Mouse (Mus musculus) cerebellum, postnatal 4 days (tissue): ENCODE measurements around the gene Def6.

Experiments
- DNase-seq, 2 experiments: peaks; one replicate each; pipeline ENCODE4 v3.0.0; 2022; ENCODE audit warnings: low spot score in 2 of 2, mixed read lengths in 1 of 2

The Def6 gene

DNA sequence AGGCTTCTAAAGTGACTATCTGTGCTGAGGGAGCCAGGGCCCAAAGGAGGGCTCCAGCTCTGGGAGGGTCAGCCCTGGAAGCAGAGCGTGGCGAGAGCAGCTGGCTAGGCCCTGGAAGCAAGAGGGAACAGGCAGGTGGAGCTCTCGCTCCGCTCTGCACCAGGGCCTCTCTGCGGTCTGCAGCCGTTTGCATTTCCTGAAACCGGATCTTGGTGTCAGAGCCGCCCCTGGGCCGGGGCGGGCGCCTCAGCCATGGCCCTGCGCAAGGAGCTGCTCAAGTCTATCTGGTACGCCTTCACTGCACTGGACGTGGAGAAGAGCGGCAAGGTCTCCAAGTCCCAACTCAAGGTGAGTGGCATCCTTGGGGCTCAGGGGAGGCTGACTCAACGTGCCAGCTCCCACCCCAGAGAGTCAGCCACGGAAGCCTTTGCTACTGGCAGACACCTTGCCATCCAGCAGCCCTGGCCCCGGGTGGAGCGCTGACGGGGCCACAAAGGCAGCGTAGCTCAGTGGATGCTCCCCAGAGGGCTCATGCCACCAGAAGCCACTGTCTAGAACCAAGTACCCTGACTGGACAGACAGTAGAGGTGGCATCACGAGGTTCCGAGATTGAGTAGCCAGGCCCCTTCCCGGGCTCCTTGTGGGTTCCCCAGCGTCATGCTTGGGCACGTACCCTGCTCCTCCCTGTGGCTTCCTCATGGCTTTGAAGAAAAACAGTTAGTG is at the start of gene Def6:
Gene Def6 (plus strand): TSS at position 188 of the 723 bp plus-strand sequence.
- DNase-seq: peak in 1 of 2 experiments; percentile 57

DNA sequence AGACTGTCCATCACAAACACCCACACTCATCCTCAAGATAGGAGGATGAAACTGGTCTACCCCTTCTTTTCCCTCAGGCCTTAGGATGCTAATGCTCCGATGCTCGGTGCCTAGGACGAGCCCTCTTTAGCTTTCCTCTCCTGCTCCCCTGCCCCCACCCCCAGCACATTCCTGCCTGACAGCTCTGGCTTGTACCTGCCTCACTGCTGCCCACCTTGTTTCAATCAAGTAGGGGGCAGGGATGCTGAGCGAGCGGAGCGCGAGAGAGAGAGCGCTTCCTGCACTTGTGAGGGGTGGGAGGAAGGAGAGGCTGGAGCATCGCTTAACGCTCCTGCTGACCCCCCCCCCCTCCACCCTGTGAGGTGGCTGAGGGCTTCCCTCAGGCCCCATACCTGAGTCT is 47.2 kb upstream of the Def6 start:
- DNase-seq: no peak

DNA sequence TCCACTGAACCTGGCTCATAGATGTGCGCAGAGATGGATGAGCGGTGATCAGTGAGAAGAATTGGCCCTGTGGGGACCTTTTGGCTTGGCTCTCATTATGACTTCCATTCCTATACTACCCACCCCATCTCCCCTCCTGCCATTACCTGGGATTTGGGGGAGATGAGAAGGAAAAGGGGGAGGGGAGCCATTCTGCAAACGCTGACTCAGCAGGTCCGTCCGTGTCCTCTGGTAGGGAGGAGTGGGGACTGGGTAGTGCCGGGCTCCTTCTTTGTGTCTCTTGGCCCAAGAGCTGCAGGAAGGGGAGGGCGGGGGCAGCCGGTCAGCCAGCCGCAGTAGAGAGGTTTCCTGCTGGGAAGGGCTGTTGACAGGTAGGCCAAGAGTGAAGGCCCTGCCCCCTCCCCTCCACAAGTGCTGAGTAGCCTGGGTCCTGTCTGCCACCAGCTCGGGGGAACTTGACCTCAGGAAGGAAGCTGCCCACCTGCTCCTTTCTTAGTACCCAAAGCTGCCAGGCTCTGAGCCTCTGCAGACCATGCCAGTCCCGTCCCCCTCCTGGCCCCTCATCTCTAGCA is 46.2 kb upstream of the Def6 start:
- no peak for DNase-seq

DNA sequence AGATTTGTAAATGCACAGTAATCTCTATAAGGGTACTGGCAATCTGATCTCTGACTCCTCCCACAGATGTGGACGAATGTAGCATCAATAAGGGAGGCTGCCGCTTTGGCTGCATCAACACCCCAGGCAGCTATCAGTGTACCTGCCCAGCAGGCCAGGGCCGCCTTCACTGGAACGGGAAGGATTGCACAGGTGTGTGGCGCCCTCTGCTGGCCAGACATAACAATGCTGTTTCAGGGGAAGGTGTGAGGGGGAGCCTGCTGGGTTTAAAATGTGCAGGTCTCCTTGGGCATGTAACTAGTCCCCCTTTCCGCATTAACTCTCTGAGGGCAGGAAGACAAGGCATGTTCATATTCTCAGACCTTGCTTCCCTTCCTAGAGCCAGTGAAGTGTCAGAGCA is 43.9 kb upstream of the Def6 start:
- peak; percentile 69 to 81 for DNase-seq

DNA sequence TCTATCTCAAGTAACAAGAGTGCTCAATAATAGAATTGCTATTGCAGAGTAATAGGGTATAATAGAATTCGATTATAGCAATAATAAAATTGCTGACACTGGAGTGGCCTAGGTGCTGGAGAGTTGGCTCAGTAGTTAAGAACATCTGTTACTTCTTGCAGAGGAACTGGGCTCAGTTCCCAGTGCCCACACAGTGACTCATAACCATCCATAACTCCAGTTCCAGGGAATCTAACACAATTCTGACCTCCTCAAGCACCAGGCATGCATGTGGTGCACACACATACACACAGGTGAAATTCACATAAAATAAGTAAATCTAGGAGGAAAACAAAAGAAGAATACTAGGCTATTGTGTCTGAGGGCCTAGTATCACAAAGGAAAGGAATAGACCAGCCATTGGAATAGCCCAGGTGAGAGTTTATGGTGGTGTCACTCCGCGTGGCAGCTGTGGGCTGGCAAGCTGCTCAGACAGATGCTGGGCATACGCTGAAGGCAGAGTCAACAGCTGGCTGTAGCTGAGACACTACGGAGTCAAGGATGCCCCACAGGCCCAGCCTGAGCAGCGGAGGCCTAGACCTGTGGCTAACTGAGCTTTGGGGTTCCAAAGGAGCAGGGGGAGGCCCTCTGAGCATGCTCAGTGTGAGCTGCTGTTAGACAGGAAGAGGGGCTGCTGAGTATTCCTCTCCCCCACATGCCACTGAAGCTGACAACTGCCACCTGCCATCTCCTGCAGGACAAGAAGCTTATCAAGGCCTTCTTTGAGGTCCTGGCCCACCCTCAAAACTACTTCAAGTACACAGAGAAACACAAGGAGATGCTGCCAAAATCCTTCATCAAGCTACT is 36.9 kb upstream of the Def6 start:
- no peak for DNase-seq

DNA sequence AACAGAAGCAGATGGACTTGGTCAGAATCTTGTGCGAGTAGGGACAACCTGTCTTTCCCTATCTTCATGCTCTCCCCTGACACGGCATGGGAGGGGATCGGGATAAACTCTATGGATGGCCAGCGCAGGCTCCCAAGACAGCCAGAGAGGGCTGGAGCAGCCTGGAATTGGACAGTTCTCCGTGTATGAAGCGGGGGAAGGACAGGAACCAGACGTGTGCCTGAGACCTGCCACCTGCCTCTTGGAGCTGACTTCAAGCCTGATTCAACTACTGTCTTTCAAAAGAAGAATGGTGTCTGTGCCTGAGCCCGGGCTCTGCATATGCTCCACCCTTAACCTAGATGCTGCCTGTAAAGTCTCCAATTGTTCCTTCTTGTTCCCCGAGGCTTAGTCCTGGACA is 34.9 kb upstream of the Def6 start:
- DNase-seq: no peak

DNA sequence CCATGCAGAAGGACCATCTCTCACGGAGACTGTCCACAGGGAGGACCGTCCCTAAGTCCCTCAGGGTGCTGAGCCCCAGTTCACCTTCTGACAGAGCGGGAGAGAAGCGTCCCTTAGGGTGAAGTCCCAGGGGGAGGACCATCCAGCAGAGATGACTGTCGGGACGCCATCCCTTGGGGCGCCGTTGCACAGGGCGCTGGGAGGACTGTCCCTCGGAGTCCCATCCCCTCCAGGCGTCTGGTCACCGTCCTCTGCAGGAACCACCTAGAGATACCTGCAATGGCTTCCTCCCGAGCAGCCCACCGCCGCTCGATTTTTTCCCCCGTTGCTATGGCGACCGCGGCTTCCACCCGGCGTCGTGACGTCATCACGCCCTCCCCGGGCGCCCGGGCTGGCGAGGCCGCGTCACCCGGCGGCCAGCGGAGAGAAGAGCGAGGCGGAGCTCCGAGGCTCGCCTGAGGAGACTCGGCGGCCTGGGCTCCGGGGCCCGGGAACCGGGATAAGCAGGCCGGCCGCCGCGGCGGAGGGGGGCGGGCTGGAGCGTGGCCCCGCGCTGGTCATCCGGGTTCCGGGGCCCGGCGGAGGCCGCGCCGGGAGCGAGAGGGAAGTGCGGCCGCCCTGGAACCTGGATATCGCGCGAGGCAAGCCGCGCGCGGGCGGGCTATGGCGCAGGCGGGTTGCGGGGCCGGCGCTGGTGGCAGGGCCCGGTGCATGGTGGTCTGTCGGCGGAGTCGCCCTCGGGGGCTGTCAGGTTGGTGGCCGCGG is 30.6 kb upstream of the Def6 start, which contains the start of gene Zfp523:
Gene Zfp523 (plus strand): TSS at position 355 of the 765 bp plus-strand sequence.
- DNase-seq: peak; percentile 83 to 96

DNA sequence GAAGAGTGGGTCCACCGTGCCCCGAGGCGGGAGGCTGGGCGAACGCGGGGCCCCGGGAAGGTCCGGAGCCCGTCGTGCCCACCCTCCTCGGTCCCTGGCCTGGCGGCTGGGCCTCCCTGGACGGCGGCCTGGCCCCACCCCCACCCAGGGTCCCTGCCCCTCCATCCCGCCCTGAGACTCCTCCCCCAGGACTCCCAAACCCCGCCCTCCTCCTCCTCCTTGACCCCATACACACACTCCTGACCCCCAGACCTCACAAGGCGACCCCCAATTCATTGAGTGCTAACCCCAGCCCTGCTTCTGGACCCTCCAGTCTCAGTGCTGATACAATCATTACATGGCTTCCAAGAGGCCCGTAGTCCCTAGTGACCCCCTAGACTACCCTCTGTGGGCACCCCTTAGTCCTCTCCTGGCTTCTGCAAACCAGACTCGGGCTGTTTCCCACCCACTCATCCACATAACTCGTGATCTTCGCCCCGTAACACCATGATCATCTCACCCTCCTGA is 30.0 kb upstream of the Def6 start:
- no peak for DNase-seq

DNA sequence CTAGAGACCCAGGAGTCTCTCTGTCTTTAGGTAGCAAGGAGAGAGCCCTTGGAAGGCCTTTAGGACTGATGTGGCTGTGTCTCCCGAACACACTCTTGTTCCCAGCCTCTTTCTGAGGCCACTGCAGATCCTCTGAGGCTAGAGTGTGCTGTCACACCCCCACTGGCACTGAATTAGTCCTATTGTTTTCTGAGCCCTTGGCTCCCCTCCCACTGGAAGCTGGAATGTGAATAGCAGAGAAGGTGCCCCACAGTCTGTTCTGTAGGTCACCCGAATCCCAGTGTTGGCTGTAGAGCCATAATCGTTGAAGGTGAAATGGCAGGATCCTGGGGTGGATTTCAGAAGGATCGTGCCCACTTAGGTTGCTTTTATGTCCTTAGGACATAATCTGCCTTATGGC is 27.2 kb upstream of the Def6 start:
- no peak for DNase-seq

DNA sequence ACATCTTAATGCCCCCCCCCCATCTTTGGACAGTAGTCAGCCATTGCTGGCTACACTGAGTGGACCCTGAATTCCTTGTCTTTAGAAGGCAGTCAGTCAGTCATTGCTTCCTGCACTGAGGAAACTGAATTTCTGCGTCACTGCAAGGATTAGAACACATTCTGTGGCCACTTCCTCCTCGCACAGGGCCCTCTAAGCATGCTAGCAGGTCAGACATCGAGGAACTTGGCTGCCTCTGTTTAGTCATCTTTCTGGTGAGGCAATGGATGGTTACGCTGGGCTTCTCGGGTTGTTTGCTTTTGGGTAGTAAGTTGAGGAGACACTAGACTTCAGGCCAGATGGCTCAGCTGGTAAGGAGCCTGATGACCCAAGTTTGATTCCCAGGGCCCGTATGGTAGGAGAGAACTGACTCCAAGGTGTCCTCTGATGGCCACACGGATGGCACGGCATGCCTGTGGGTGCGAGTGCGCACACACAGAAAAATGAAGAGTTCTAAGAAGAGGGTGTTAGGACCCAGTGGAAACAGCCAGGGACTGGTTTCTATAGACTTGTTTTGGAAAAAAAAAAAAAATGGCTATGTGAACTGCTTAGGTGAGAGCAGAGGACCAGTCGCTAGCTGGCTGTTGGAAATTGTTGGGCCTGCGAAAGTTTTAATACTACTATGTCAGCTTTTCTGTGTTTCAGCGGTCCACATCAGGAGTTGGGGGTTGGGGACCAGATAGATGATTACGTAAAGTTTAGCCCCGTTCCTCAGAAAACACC is 26.6 kb upstream of the Def6 start:
- no peak for DNase-seq

DNA sequence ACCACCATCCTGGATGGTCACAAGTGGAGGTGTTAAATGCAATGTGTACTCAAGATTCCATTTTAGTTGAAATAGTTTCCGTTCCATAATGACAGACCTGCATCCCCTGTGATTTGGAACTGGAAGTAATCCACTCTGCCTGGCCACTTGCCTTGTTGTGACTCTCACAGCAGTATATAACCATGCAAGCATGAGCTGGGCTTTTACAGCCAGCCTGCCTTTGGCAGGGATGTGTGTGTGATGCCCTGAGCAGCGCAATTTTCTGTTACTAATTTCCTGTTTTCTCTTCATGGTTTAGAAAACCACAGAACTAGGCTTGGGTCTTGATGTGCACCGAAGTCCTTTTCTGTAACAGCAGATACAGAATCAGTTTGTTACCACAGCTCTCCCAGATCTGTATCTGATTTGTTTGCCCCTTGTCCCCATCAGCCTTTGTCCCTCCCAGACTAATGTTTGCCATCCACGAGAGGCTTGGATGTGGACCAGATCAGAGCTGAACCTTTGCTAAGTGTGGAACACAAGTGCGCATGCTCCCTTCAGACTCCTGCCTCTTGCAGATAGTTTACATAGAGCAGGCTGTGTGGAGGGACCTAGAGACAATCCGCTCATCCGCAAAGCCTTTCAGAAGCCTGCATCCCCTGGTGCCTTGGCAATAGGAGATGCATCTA is 22.5 kb upstream of the Def6 start:
- no peak for DNase-seq

DNA sequence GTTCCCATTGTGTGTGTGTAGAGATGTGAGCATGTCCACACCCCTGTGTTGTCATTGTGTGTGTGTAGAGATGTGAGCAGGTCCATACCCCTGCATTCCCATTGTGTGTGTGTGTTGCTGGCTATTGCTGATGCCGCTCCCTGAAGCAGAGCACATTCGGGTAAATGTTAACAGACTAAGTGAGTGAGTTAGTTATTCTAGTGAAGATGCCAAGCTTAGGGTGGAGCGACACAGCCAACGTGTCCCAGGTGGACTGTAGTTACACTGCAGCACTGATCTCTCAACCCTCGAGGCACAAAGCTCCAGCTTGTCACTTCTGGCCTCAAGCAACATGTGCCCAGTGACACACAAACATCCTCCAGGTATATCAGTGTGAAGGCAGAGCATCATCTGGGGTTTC is 19.3 kb upstream of the Def6 start:
- no peak for DNase-seq

DNA sequence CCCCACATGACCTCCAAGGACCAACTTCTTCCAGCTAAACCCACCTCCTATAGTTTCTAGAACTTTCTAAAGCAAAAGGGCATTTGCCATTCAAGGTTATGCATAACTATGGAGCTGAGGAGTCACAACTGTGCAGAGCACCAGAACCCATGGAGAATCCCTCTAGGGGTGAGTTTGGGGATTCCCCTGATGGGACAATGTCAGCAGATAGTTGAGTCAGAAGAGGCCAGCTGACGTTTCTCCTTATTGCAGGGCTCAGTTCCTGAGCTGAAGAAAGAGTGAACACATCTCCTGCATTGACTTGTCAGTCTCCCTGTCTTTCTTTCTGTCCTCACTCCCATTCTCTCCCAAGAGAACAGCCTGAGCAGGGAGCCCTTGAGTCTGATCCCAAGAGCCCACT is 14.8 kb upstream of the Def6 start:
- DNase-seq: no peak

DNA sequence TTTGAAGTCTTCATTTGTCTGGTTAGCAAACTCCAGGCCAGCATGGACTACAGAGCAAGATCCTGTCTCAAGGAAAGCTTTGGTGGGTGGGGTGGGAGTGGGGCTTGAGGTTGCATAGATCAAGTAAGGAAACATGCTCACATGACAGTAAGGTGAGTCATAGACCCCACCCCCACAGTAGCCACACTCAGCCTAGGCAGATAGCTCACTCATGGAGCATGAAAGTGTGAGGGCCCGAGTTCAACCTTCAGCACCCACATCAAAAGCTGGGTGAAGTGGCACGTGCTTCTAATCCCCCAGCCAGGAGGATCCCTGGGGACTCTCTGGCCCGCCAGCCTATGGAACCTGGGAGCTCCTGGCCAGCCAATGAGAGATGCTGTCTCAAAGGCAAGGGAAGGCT is 14.0 kb upstream of the Def6 start:
- DNase-seq: no peak

DNA sequence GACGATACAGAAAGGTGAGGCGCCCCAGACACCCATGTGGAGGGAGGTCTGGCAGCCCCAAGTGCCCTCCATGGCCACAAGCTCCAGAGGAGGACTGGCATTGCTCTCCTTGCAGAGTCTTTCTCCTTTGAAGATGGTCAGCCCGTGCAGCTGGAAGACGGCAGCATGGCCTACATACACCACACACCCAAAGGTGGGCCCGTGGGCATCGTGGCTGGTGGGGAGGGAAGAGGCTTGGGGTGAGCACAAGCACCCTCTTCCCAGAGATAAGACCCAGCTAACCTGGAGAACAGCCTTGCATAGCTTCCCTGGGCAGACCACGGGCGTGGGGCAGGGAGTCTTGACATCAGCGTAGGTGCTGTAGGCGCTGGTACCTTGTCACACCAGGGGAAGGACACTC is 12.5 kb upstream of the Def6 start:
- no peak for DNase-seq

DNA sequence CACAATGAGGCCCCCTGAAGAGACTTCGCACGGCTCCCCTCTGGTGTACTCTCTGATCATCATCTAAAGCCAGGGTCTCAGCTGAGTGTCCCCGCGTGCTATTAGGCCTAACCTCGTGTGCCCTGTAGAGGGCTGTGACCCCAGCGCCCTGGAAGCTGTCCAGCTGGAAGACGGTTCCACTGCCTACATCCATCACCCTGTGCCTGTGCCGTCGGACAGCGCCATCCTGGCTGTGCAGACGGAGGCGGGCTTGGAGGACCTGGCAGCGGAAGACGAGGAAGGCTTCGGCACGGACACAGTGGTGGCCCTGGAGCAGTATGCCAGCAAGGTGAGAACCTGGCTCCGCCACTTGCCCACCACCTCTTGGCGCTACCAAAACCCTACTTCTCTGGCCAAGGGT is 9.9 kb upstream of the Def6 start:
- DNase-seq: no peak

DNA sequence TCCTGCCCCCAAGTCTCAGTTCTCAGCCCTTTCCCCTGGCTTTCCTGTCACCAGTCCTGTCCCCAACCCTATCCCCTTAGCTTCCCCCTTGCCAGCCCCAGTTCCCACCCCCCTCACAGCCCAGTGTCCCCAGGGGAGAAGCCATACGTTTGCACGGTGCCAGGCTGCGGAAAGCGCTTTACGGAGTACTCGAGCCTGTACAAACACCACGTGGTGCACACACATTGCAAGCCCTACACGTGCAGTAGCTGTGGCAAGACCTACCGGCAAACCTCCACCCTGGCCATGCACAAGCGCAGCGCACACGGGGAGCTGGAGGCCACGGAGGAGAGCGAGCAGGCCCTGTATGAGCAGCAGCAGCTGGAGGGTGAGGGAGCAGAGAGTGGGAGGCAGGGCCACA is 5.6 kb upstream of the Def6 start:
- DNase-seq: no peak

DNA sequence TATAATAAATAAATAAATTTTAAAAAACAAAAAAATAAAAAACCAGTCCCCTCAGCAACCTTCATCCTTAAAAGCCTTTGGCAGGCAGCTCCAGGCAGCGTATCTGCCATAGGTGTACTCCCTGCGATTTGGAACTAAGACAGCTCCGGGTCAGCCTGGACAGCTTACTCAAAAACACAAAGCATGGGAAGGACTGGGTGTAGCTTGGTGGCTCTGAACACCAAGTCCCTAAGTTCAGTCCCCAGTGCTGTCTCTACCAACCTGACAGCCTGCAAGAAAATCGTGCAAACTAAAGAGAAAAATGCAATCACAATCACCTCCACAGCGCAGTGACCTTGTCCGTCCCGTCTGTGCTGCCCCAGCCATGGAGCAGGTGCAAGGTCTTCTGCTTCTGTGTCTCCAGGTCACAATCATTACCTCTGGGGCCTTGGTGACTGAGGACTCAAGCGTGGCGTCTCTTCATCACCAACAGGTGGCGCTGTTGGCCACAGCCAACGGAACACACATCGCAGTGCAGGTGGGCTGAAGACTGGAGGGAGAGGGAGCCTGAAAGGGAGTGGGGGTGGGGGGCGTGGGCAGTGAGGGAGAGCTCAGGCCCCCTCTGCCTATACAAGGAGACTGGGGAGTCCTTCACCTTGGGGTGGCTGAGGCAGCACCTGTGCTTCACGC is 3.4 kb upstream of the Def6 start:
- DNase-seq: peak in 1 of 2 experiments; percentile 58

DNA sequence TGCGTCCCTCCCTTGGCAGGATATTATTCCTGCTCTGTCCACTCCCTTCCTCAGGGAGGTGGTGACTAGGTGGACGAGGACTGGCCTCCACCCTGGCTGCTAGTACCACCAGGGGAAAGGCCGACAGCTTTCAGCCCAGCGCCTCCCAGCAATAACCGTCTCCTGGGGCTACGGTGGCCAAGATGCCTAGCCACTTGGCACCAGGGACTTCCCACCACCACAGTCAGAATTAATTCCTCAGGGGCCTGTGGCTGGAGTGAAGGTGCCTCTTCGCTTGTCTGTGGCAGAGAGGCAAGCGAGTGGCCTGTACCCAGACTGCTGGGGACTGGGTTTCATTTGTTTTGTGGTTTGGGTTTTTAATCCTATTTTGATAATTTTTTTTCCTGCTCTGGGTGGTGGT is 2.1 kb upstream of the Def6 start:
- no peak for DNase-seq

DNA sequence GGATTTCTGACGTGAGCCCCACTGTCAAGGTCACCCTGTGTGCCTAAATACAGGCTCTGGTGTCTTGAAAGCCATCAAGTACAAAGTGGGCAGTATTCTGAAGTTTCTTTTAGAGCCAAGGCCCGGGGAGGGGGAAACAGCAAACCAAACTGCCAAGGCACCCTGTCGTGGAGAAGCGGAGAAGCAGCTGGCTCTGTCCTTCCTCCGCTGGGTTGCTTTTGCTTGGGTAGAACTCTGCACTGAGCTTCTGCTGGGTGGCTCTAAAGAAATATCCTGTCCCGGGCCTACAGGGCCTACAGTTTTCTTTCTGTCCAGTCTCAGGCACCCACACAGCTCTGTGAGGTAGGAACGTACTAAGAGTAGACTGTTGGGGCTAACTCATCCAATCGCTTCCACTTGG is 486 bp upstream of the Def6 start:
- DNase-seq: no peak
